Mouse (Mus musculus) limb, embryonic 15.5 days (tissue): ENCODE measurements around the gene Gm3667. TPM values are rescaled to one million over a fixed set of nuclear protein-coding genes. Genes with fewer than 3 reads are reported as not detected.
"Not testable (repeated sequence)": the region's sequence is repeated elsewhere in the genome, so short reads cannot be mapped to it uniquely, and the experiment has no call there.

ENCODE experiments used
- ATAC-seq: fragments of 200-750 bp; cut with Nextera tagmentation; 2 replicates; pipeline ENCODE4 v1.8.0; 2017; ENCODE audit warnings: low read depth, moderate TSS enrichment; ENCODE audit not compliant: insufficient number of reproducible peaks, low FRiP score, low TSS enrichment
- H3K27ac ChIP-seq: fragments of 300-500 bp; sonication (generic); 2 replicates; pipeline ENCODE4 v1.5.1; 2015; ENCODE audit warnings: moderate library complexity, mild to moderate bottlenecking, inconsistent platforms
- H3K27me3 ChIP-seq: fragments of 300-500 bp; sonication (generic); 2 replicates; pipeline ENCODE4 v1.6.1; 2015; ENCODE audit warnings: inconsistent platforms
- H3K36me3 ChIP-seq: fragments of 300-500 bp; sonication (generic); 2 replicates; pipeline ENCODE4 v1.6.1; 2015; ENCODE audit warnings: inconsistent platforms
- H3K4me1 ChIP-seq: fragments of 300-500 bp; sonication (generic); 2 replicates; pipeline ENCODE4 v1.6.1; 2015; ENCODE audit warnings: inconsistent platforms
- H3K4me2 ChIP-seq: fragments of 300-500 bp; sonication (generic); 2 replicates; pipeline ENCODE4 v1.6.1; 2015; ENCODE audit warnings: mild to moderate bottlenecking, inconsistent platforms
- H3K4me3 ChIP-seq: fragments of 300-500 bp; sonication (generic); 2 replicates; pipeline ENCODE4 v1.5.1; 2015; ENCODE audit warnings: mild to moderate bottlenecking, inconsistent platforms
- H3K9ac ChIP-seq: fragments of 300-500 bp; sonication (generic); 2 replicates; pipeline ENCODE4 v1.6.1; 2015; ENCODE audit warnings: inconsistent platforms
- H3K9me3 ChIP-seq: fragments of 300-500 bp; sonication (generic); 2 replicates; pipeline ENCODE4 v1.6.1; 2016; ENCODE audit warnings: inconsistent platforms
- whole genome bisulfite sequencing: fragments of 180-500 bp; shearing (Covaris S2); methylation state at CpG from one replicate; pipeline ENCODE4 v1.1.7; 2015; 5-methylcytosine and 5-hydroxymethylcytosine counted together
- polyA plus RNA-seq: library from polyadenylated mRNA; unstranded; fragments of >200 nt; fragmentation: Nextera tagmentation; extraction: Ambion mirVana; gene quantifications from 2 replicates; pipeline ENCODE4 v1.2.1, GENCODE M21; 2015

The Gm3667 gene
- 0.63 and 0.96 TPM in 2 replicates for polyA plus RNA-seq

GRCm38 (mm10) chr14:6889521-6890012 lies at the start of gene Gm3667:
Gm3667 (minus strand) TSS chr14:6889962.
- peak within 1 kb of the TSS; percentile 41 for H3K4me3 ChIP-seq
- peak within 1 kb of the TSS; percentile 71 for H3K4me2 ChIP-seq
- ATAC-seq, H3K9me3 ChIP-seq, H3K27ac ChIP-seq, H3K27me3 ChIP-seq, H3K9ac ChIP-seq, H3K36me3 ChIP-seq, H3K4me1 ChIP-seq: not testable (repeated sequence)
- 1% methylated on average over 12 of the region's 43 CpGs for WGBS

DNA sequence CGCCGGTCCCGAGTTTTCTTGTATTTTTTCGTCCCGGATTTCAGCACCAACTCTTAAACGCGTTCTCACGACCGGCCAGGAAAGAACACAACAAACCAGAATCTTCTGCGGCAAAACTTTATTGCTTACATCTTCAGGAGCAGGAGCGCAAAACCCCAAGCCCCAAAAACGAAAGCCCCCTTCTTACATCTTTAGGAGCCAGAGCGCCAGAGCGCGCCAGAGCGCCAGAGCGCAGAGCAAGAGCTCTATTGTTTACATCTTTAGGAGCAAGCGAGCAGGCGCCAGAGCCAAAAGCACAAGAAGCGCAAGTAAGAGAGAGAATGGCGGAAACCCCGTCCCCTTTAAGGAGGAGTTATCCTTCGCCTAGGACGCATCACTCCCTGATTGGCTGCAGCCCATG lies 10.1 kb upstream of the Gm3667 start:
- H3K27me3 ChIP-seq, H3K27ac ChIP-seq, H3K9me3 ChIP-seq, H3K9ac ChIP-seq, H3K4me3 ChIP-seq, H3K4me1 ChIP-seq, H3K36me3 ChIP-seq, H3K4me2 ChIP-seq, ATAC-seq: not testable (repeated sequence)
- WGBS: 96% methylated on average over 19 of the region's 24 CpGs

- not testable (repeated sequence) for H3K27ac ChIP-seq, H3K4me2 ChIP-seq, H3K9me3 ChIP-seq, H3K9ac ChIP-seq, ATAC-seq, H3K27me3 ChIP-seq, H3K4me1 ChIP-seq, H3K36me3 ChIP-seq
- 9% methylated on average over 4 of the region's 5 CpGs for WGBS
- H3K4me3 ChIP-seq: peak overlapping the region; percentile 41; the same call in 1 of the 2 replicates
Measured at GRCm38 (mm10) chr14:6888811-6889210, 951 bp downstream of the Gm3667 start.

GRCm38 (mm10) chr14:6840211-6840610 lies 49.6 kb downstream of the Gm3667 start, which contains the start of gene Gm3642:
Gm3642 (minus strand) TSS chr14:6840311.
- H3K9ac ChIP-seq, H3K4me3 ChIP-seq, H3K27me3 ChIP-seq, ATAC-seq, H3K27ac ChIP-seq, H3K4me1 ChIP-seq, H3K9me3 ChIP-seq, H3K36me3 ChIP-seq, H3K4me2 ChIP-seq: not testable (repeated sequence)
- WGBS: no CpG with 5 or more reads among the region's 3 CpGs

DNA sequence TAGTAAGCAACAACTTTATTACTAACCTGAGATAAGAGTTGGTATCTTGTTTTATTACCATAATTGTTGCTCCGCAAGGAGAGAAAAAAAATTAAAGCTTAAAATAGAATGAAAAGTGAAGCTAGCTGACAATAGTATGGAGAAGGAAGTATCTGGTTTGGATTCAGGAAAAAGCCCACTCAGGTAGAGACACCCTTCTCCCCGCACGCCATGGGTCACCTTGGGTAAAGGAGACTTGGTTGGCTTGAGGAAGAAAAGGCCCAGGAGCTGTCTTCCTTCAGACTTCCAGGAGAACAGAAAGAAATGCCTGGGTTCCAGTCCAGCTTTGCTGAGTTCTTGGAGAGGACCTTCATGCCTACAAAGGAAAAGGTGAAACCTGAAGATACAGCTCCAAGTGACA lies 66.5 kb downstream of the Gm3667 start:
- H3K4me2 ChIP-seq: not testable (repeated sequence)

More for the DNA sequence above, 66.5 kb downstream of the Gm3667 start:
- not testable (repeated sequence) for H3K27me3 ChIP-seq, H3K9ac ChIP-seq, H3K9me3 ChIP-seq, H3K27ac ChIP-seq, H3K36me3 ChIP-seq, H3K4me3 ChIP-seq, ATAC-seq, H3K4me1 ChIP-seq
- WGBS: 89% methylated on average over 3 of the region's 3 CpGs

Other genes starting within 250 kb of the Gm3667 start
- not detected in 2 replicates for gene Gm10251, start 205.8 kb downstream of the Gm3667 start, polyA plus RNA-seq
- gene Gm8050, start 169.7 kb downstream of the Gm3667 start, polyA plus RNA-seq: not detected in 2 replicates
- gene Gm3636, start 147.6 kb downstream of the Gm3667 start, polyA plus RNA-seq: 2.7 and 3.2 TPM in 2 replicates
- gene Gm8362, start 115.6 kb downstream of the Gm3667 start, polyA plus RNA-seq: not detected in 2 replicates
- gene Gm3642, start 49.7 kb downstream of the Gm3667 start, polyA plus RNA-seq: not detected in 2 replicates
- not detected in 2 replicates for gene Gm6356, start 83.9 kb upstream of the Gm3667 start, polyA plus RNA-seq
- gene Gm10406, start 137.5 kb upstream of the Gm3667 start, polyA plus RNA-seq: 0.50 and 0.59 TPM in 2 replicates
- not detected in 2 replicates for gene Gm3685, start 155.0 kb upstream of the Gm3667 start, polyA plus RNA-seq
- 0.52 and 0.73 TPM in 2 replicates for gene Gm3696, start 210.7 kb upstream of the Gm3667 start, polyA plus RNA-seq
- gene Gm6676, start 235.4 kb upstream of the Gm3667 start, polyA plus RNA-seq: not detected in 2 replicates